16 mouse cellular contexts compared by ENCODE assay signal in the genomic region with DNA sequence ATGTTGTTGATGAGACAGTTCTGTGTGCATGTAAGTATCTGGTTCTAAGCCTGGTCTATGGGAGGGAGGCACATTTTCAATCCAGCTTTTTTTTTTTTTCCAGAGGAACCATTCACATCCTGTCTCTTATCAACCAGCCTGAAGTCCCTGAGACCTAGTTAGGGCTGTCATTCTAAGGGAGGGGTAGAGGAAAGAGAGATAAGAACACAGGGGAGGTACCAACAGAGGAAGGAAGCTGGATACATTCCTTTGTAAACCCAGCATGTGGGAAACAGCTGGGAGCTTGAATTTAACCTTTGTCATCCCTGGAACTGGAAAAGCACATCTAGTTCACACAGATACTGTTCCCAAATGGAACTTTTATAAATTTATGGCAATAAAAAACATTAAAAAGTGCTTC.
DNase-seq lines count a peak whose midpoint lies in the region; ATAC-seq and TF ChIP-seq lines count a peak whose summit lies in the region.
"Had no signal": no experiment of that assay in that cellular context is flagged by ENCODE, and none has a peak within 500 bp of the region (broad histone marks: within the 10 kb centered on the region; RNA-seq: fewer than 3 reads in every experiment).

No protein-coding gene starts in this region.

- H3K4me1 ChIP-seq in kidney, postnatal 0 days (replicated peaks; ENCODE audit: insufficient read depth, low read length): no peaks in the 10 kb centered on the region
- peaks cover 2% of the 10 kb centered on the region; the same call in 1 of the 2 replicates for H3K4me1 ChIP-seq in heart, embryonic 11.5 days (ENCODE audit: control insufficient read depth, insufficient read depth, low read length)
- H3K4me1 ChIP-seq: forebrain, embryonic 13.5 days; neural tube, embryonic 13.5 days had no signal

- H3K9me3 ChIP-seq in kidney, postnatal 0 days (replicated peaks; ENCODE audit: low read length): no peaks in the 10 kb centered on the region
- H3K9me3 ChIP-seq in heart, embryonic 11.5 days (replicated peaks; ENCODE audit: control insufficient read depth, low read length): no peaks in the 10 kb centered on the region
- H3K9me3 ChIP-seq: forebrain, embryonic 13.5 days; limb, embryonic 13.5 days; neural tube, embryonic 13.5 days had no signal

- no peaks in the 10 kb centered on the region for H3K27me3 ChIP-seq in kidney, postnatal 0 days (ENCODE audit: insufficient read depth, low read length)
- H3K27me3 ChIP-seq in heart, embryonic 11.5 days (ENCODE audit: control insufficient read depth, insufficient read depth, low read length): no peaks in the 10 kb centered on the region
- H3K27me3 ChIP-seq: CH12.LX; forebrain, embryonic 13.5 days; limb, embryonic 13.5 days; neural tube, embryonic 13.5 days; Patski had no signal

- H3K4me2 ChIP-seq in kidney, postnatal 0 days (ENCODE audit: low read length): no peak overlapping the region
- no peak overlapping the region for H3K4me2 ChIP-seq in heart, embryonic 11.5 days
- H3K4me2 ChIP-seq: forebrain, embryonic 13.5 days; hindbrain, embryonic 14.5 days; limb, embryonic 13.5 days; neural tube, embryonic 13.5 days had no signal

- no peaks in the 10 kb centered on the region for H3K36me3 ChIP-seq in kidney, postnatal 0 days (ENCODE audit: insufficient read depth, low read length)
- H3K36me3 ChIP-seq in heart, embryonic 11.5 days (ENCODE audit: control insufficient read depth, insufficient read depth, low read length): no peaks in the 10 kb centered on the region
- H3K36me3 ChIP-seq: limb, embryonic 13.5 days; neural tube, embryonic 13.5 days had no signal

- H3K27ac ChIP-seq in kidney, postnatal 0 days: no peak overlapping the region
- H3K27ac ChIP-seq in heart, embryonic 11.5 days (ENCODE audit: low read depth, low read length): peak overlapping the region; percentile 22; the same call in 1 of the 2 replicates
- H3K27ac ChIP-seq: forebrain, embryonic 13.5 days; gastrocnemius, adult 2 months; hindbrain, embryonic 14.5 days; limb, embryonic 13.5 days; neural tube, embryonic 13.5 days had no signal

- ATAC-seq in kidney, postnatal 0 days (replicated peaks; ENCODE audit: low FRiP score, low read depth): no peak
- peak; percentile 73; the same call in 1 of the 2 replicates for ATAC-seq in heart, embryonic 11.5 days (replicated peaks; ENCODE audit: insufficient number of reproducible peaks, low FRiP score, low TSS enrichment)
- ATAC-seq: forebrain, embryonic 13.5 days; Patski had no signal

- H3K9ac ChIP-seq in kidney, postnatal 0 days (ENCODE audit: low read depth, low read length): no peak overlapping the region
- H3K9ac ChIP-seq in heart, embryonic 11.5 days (ENCODE audit: low read depth, low read length): no peak overlapping the region
- H3K9ac ChIP-seq: forebrain, embryonic 13.5 days; hindbrain, embryonic 14.5 days; limb, embryonic 13.5 days; neural tube, embryonic 13.5 days had no signal

- DNase-seq in kidney, postnatal 0 days (ENCODE audit: low spot score): peak; percentile 70
- DNase-seq in kidney, postnatal 25 days: no peak
- peak; percentile 32 for DNase-seq in adipocyte (ENCODE audit: low spot score)
- DNase-seq in kidney, postnatal 36 days: peak; percentile 3 to 45
- no peak for DNase-seq in gastrocnemius, adult 18-20 months (ENCODE audit: low spot score)
- DNase-seq in cerebellum, postnatal 4 days (ENCODE audit: low spot score in 2 of 2): no peak
- DNase-seq: adrenal gland, adult 8-10 months; cerebellum, postnatal 14 days; gastrocnemius, adult 2 months had no signal

- TF ChIP-seq CTCF in kidney, postnatal 0 days (IDR thresholded peaks at IDR 0.05; ENCODE audit: low read depth): no peak

- no peak overlapping the region for H3K4me3 ChIP-seq in kidney, postnatal 0 days (replicated peaks; ENCODE audit: low read depth, low read length)
- H3K4me3 ChIP-seq in heart, embryonic 11.5 days (ENCODE audit: low read depth, low read length): no peak overlapping the region
- H3K4me3 ChIP-seq: forebrain, embryonic 13.5 days; gastrocnemius, adult 2 months; limb, embryonic 13.5 days; neural tube, embryonic 13.5 days had no signal

Comparison
In these comparisons a context has a peak if more than half of its experiments do, and no peak if none do; other contexts are left out.
1. DNase-seq: peak in kidney, postnatal 0 days (single experiment), adipocyte (single experiment) and kidney, postnatal 36 days (2 of 2); none in kidney, postnatal 25 days (0 of 2), gastrocnemius, adult 18-20 months (single experiment) and cerebellum, postnatal 4 days (0 of 2).